Mouse (Mus musculus): ENCODE results near the gene Frem2.

GRCm38 (mm10) chr3:53682244-53682643, 25.1 kb upstream of the Frem2 start:
- TF ChIP-seq CTCF (IDR thresholded peaks at IDR 0.05; ENCODE audit: borderline replicate concordance, control insufficient read depth, extremely low read depth, insufficient read depth, low read length, poor library complexity) (no peak), POLR2A (IDR thresholded peaks at IDR 0.05; ENCODE audit: control insufficient read depth, extremely low read depth, insufficient read depth, low read length, poor library complexity) (no peak)
